Mouse (Mus musculus) skeletal muscle tissue, postnatal 0 days (tissue): ENCODE measurements around the gene Uqcrh. TPM values are rescaled to one million over a fixed set of nuclear protein-coding genes. Genes with fewer than 3 reads are reported as not detected.

Source experiments
- polyA plus RNA-seq: library from polyadenylated mRNA; unstranded; fragments of >200 nt; fragmentation: Nextera tagmentation; extraction: Ambion mirVana; gene quantifications from 2 replicates; pipeline ENCODE4 v1.2.1, GENCODE M21; 2015

Gene Uqcrh
- polyA plus RNA-seq = 990 and 1,102 TPM in 2 replicates

DNA sequence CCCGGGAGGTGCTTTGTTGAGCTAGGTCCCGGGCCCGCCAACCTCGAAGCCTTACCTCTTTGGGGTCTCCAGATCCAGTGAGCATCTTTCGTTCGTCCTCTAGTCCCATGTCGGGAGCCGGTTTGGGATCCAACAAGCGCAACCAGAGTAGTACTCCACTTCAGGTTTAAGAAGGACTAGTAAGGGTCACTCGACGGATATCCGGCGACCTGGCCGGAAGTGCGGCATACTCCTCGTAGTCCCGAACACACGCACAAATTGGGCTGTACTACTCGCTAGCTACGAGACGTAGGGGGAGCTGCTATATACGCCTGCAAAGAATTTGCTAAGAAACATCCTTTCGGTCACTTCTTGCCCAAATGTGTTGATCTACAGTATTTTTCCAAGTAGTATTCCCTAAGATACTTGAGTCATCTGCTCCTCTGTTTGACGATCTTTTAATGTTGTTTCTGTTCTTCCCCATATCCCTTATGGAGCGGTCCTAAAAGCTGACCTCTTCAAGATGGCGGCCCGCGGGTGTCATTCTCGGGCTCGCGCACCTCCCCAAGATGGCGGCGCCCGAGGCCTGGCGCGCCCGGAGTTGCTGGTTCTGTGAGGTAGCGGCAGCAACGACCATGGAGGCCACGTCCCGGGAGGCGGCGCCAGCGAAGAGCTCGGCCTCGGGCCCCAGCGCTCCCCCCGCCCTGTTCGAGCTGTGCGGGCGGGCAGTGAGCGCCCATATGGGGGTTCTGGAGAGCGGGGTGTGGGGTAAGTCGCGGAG, at the start of gene Uqcrh, which contains the start of gene Lrrc41:
Gene Uqcrh, minus strand, starts transcription at position 211 of the 760 bp plus-strand sequence.
Gene Lrrc41, plus strand, starts transcription at position 409 of the 760 bp plus-strand sequence.

DNA sequence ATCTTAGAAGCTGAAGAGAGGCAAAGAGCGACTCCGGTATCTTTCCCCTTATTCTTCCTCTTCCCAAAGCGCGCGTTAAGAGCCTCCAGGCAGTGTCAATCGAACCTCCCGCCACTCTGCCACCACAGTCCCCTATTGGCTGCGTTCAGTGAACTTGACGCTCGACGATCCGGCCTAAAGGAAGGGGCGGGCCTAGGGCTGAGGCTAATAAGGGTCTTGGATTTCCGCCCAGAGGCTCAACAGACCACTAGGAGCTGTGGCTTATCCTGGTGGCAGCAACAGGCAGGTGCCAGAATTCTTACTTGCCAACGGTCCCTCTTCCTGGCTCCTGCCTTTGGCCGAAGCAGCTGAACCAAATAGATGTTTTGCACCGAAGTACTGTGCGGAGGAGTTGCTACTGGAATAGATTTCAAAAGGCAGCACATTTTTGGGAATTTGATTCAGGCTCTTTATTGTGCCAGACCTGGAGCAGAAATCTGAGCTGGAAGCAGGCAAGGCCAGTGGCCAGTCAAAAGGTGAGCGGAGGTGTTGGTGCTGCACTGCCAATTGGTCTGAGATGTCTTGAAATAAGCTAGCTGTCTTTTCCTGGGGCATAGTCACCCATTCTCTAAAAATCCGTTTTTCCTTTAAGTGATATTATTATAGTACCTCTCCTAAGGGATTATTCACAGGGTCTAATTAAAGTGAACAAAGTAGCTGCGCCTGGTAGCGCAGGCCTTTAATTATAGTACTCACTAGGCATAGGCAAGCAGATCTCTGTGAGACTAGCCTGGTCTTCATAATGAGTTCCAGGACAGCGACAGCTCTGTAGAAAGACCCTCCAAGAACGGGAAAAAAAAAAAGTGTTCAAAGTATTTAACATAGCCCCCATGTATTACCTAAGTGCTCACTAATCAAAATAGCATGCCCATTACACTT, 49.0 kb upstream of the Uqcrh start, which contains the start of the genes Rad54l and Pomgnt1:
Gene Rad54l, minus strand, starts transcription at position 89 of the 918 bp plus-strand sequence.
Gene Pomgnt1, plus strand, starts transcription at position 239 of the 918 bp plus-strand sequence.

DNA sequence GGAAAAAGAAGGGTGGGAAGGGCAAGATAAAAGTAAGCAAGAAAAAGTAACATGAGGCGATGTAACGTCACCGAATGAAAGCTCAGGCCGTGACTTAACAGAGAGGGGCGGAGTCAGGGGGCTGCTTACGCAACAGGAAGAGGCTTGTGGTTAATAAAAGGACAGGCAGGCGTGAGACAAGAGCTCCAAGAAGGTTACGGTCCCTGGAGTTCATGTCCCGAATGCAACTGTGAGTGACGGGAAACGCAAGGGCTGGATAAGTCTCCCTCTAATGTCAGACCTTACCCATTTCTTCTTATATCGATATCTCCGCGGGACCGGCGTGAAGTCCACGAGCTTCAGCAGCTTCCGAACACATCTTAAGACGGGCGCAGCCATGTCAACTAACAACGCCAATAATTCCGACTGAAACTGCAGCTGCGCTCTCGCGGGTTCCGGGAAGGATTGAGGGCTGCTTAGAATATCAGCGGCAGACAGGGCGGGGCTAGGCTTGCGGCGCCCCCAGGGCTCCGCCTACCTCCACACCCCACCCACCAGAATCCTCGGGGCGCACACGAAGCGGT, 21.4 kb downstream of the Uqcrh start, which contains the start of gene Nsun4:
Gene Nsun4, minus strand, starts transcription at position 478 of the 563 bp plus-strand sequence.

DNA sequence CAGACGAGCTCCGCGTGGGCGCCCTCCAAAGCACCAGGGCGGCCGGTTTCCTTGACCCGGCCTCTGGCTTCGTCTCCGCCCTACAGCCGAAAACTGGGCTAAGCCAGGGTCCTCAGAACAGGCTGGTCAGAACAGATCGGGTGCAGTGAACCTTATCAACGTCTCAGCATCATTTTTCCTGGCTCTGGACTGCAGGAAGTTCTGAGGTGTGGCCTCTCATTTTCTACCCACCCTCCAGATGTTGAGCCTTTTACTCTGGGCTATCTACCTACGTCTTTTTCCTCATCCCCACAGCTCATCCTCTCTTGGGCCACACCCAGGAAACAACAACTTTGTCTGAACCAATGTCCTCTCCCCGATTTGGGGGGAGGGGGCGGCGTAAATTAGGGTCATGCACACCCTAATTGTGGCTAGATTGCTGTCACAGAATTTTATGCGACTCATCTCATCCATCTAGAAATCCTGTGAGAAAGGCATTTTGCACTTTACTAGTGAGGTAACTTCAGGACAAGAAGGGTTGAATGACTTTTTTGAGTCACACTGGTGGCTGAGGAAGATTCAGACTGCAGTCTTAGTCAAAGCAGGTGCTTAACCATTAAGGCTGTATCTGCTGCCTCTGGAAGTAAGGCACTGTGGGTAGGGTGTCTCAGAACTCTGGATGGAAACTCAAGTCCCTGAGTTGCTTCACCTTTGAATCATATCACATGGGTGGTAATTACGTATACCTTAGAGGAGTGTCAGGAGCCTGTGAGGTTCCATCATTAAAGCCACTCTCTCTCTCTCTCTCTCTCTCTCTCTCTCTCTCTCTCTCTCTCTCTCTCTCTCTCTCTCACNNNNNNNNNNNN, 56.7 kb downstream of the Uqcrh start, which contains the start of gene Faah:
Gene Faah, minus strand, starts transcription at position 25 of the 845 bp plus-strand sequence.

Other genes with a start within 250 kb of the Uqcrh start
- 6.6 TPM in 2 replicates for gene Mob3c, start 247.0 kb downstream of the Uqcrh start, polyA plus RNA-seq
- gene Mknk1, start 235.9 kb downstream of the Uqcrh start, polyA plus RNA-seq = 33.1 and 36.1 TPM in 2 replicates
- gene Kncn, start 190.7 kb downstream of the Uqcrh start, polyA plus RNA-seq = not detected in 2 replicates
- not detected in 2 replicates for gene 6430628N08Rik, start 184.4 kb downstream of the Uqcrh start, polyA plus RNA-seq
- gene Dmbx1, start 135.1 kb downstream of the Uqcrh start, polyA plus RNA-seq = not detected in 2 replicates
- gene Faah, start 57.1 kb downstream of the Uqcrh start, polyA plus RNA-seq = 0.18 and 0.29 TPM in 2 replicates
- gene Nsun4, start 21.2 kb downstream of the Uqcrh start, polyA plus RNA-seq = 18.1 and 19.7 TPM in 2 replicates
- gene Lrrc41, start 198 bp upstream of the Uqcrh start, polyA plus RNA-seq = 34.7 and 38.3 TPM in 2 replicates
- 4.3 and 4.5 TPM in 2 replicates for gene Rad54l, start 48.6 kb upstream of the Uqcrh start, polyA plus RNA-seq
- 34.7 and 38.2 TPM in 2 replicates for gene Pomgnt1, start 48.8 kb upstream of the Uqcrh start, polyA plus RNA-seq
- gene Lurap1, start 76.3 kb upstream of the Uqcrh start, polyA plus RNA-seq = 1.00 and 1.2 TPM in 2 replicates
- 0.06 TPM in 1 of 2 replicates, not detected in the other for gene Tspan1, start 92.5 kb upstream of the Uqcrh start, polyA plus RNA-seq
- gene 1700042G07Rik, start 98.3 kb upstream of the Uqcrh start, polyA plus RNA-seq = not detected in 2 replicates
- gene Gm49337, start 98.3 kb upstream of the Uqcrh start, polyA plus RNA-seq = not detected in 2 replicates
- 4.5 and 4.6 TPM in 2 replicates for gene Pik3r3, start 146.5 kb upstream of the Uqcrh start, polyA plus RNA-seq